Mouse (Mus musculus): ENCODE measurements around the gene Ufc1. TPM values are rescaled to one million over a fixed set of nuclear protein-coding genes. Genes with fewer than 3 reads are reported as not detected.
A peak's percentile ranks its signal among the peaks of the same experiment; 100 is the strongest.

Gene Ufc1
- polyA plus RNA-seq, 1 experiment = 20.0 TPM

DNA sequence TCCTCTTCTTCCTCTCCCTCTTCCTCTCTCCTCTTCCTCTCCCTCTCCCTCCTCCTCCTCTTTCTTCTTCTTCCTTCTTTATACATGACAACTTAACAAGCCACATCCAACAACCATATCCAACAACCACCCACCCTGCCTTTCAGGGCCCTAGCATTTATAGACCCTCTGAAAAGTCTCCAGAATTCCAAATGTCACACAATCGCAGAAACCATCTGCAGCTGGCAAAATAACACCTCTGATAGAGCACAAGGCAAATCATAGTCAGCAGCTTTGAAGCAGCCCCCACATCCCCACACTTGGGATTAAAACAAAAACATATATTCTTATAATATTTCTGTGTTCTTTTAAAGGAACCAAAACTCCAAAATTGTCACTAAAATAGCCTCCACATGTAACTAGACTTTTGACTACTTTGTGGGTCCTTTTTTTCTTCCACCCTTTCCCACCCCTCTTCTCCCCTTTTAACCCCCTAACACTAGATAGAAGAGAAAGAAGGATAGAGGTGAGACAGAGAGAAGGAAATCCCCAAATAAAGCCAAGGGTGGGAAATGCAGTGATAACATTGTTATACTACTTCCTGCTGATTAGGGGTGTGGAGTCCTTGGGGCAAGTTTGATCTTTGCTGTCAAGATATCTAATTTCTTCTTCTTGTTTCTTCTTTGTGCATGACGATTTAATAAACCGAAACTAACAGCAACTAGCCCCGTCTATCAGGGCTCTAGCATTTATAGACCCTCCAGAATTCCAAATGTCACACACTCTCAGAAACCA lies 28.7 kb downstream of the Ufc1 start:
- TF ChIP-seq POLR2A (IDR thresholded peaks at IDR 0.05; ENCODE audit: control insufficient read depth, low read depth, low read length) (no peak), CTCF (IDR thresholded peaks at IDR 0.05; ENCODE audit: control insufficient read depth, insufficient read depth, insufficient replicate concordance, low read depth, low read length) (no peak)
- no peak overlapping the region for H3K27ac ChIP-seq (ENCODE audit: control insufficient read depth, insufficient read depth, low read depth, low read length)
- H3K4me3 ChIP-seq (ENCODE audit: control insufficient read depth, low read depth, low read length) = no peak overlapping the region
- no peaks in the 10 kb centered on the region for H3K27me3 ChIP-seq (ENCODE audit: control insufficient read depth, insufficient read depth, low read length)
- peaks cover 8% of the 10 kb centered on the region for H3K4me1 ChIP-seq (ENCODE audit: control insufficient read depth, insufficient read depth, low read length)
- no peaks in the 10 kb centered on the region for H3K36me3 ChIP-seq (ENCODE audit: control insufficient read depth, insufficient read depth, low read length)

DNA sequence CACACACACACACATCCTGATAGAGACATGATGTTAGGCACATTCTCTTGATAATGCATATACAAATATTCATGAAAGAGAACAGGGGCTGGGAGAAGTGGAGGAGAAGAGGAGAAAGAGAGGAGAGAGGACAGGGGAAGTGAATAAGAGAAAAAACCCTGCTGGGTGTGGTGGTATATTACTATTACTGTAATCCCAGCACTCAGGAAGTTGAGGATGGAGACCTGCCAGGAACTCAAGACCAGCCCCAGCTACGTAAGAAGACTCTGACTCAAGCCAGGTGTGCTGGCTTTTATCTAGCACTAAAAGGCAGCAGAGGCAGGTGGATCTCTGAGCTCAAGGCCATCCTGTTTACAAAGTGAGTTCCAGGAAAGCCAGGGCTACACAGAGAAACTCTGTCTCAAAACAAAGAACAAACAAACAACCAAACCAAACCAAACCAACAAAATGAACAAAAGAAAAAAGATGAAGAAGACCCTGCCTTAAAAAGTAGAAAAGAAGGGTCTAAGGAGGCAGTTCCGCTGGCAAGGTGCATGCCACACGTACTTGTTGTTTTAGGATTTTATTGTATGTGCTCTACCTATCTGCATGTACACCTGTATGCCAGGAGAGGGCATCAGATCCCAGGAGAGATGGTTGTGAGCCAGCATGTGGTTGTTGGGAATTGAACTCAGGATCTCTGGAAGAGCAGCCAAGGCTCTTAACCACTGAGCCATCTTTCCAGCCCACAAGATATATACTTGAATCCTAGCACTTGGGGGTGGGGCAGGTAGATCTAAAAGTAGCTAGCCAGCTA lies 31.0 kb downstream of the Ufc1 start:
- no peak overlapping the region for H3K4me3 ChIP-seq (ENCODE audit: control insufficient read depth, low read depth, low read length)
- no peaks in the 10 kb centered on the region; the same call in 1 of the 2 replicates for H3K4me1 ChIP-seq (ENCODE audit: control insufficient read depth, insufficient read depth, low read length)
- H3K36me3 ChIP-seq (ENCODE audit: control insufficient read depth, insufficient read depth, low read length) = no peaks in the 10 kb centered on the region
- H3K27ac ChIP-seq (ENCODE audit: control insufficient read depth, insufficient read depth, low read depth, low read length) = no peak overlapping the region; the same call in 1 of the 2 replicates
- no peaks in the 10 kb centered on the region for H3K27me3 ChIP-seq (ENCODE audit: control insufficient read depth, insufficient read depth, low read length)
- TF ChIP-seq CTCF (IDR thresholded peaks at IDR 0.05; ENCODE audit: control insufficient read depth, insufficient read depth, insufficient replicate concordance, low read depth, low read length) (no peak), POLR2A (IDR thresholded peaks at IDR 0.05; ENCODE audit: control insufficient read depth, low read depth, low read length) (no peak)

DNA sequence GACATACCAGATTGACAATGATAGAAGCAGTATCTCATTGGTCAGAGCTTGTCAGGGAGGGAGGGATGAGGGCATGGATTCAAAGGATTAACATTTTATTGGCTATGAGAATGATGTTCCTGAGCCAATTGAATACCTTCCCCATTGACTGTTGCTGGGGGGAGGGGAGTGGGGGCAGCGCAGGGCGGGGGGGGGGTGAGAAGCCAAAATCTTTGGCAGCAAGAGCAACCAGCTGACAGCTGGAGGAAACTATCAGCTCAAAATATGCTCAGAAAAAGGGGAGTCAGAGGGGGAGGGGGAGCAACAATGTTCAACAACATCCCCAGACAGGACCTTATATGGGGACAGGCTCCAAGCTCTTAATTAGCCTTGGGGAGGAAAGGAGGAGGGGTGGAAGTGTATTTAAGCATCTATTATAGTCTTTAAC lies 31.6 kb downstream of the Ufc1 start:
- TF ChIP-seq CTCF (IDR thresholded peaks at IDR 0.05; ENCODE audit: control insufficient read depth, insufficient read depth, insufficient replicate concordance, low read depth, low read length) (no peak), POLR2A (IDR thresholded peaks at IDR 0.05; ENCODE audit: control insufficient read depth, low read depth, low read length) (no peak)
- no peak overlapping the region for H3K4me3 ChIP-seq (ENCODE audit: control insufficient read depth, low read depth, low read length)
- H3K36me3 ChIP-seq (ENCODE audit: control insufficient read depth, insufficient read depth, low read length) = no peaks in the 10 kb centered on the region
- H3K27ac ChIP-seq (ENCODE audit: control insufficient read depth, insufficient read depth, low read depth, low read length) = 0 out of 2 replicates have a peak overlapping the region, but pooled peaks have one; percentile 78
- no peaks in the 10 kb centered on the region for H3K27me3 ChIP-seq (ENCODE audit: control insufficient read depth, insufficient read depth, low read length)
- H3K4me1 ChIP-seq (ENCODE audit: control insufficient read depth, insufficient read depth, low read length) = no peaks in the 10 kb centered on the region; the same call in 1 of the 2 replicates

DNA sequence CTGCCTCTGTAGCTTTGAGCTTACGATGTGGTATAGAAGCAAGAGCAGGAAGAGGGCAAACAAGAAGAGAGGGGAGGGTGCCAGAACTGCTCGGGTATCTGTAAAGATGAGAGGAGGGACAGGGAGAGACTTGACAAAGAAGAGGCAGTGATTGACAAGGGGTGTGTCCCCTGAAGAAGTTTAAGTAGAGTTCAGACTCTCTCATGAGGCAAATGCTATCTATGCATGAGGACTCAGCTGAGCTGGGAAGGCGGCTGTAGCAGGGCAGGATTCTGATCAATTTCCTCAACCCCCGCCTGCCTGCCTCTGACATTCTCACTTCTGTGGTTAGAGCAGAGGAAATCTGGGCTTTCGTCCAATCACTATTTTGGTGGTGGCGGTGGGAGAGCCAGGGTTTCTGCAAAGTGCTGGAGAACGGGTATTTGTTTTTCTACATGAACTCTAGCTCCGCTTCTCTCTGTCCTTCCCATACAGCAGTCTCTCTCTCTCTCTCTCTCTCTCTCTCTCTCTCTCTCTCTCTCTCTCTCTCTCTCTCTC lies 32.2 kb downstream of the Ufc1 start:
- Histone ChIP-seq H3K4me1 (ENCODE audit: control insufficient read depth, insufficient read depth, low read length) (no peaks in the 10 kb centered on the region; the same call in 1 of the 2 replicates), H3K36me3 (ENCODE audit: control insufficient read depth, insufficient read depth, low read length) (no peaks in the 10 kb centered on the region), H3K27me3 (ENCODE audit: control insufficient read depth, insufficient read depth, low read length) (no peaks in the 10 kb centered on the region), H3K27ac (ENCODE audit: control insufficient read depth, insufficient read depth, low read depth, low read length) (peak overlapping the region; percentile 78), H3K4me3 (ENCODE audit: control insufficient read depth, low read depth, low read length) (no peak overlapping the region)
- TF ChIP-seq CTCF (IDR thresholded peaks at IDR 0.05; ENCODE audit: control insufficient read depth, insufficient read depth, insufficient replicate concordance, low read depth, low read length) = no peak

DNA sequence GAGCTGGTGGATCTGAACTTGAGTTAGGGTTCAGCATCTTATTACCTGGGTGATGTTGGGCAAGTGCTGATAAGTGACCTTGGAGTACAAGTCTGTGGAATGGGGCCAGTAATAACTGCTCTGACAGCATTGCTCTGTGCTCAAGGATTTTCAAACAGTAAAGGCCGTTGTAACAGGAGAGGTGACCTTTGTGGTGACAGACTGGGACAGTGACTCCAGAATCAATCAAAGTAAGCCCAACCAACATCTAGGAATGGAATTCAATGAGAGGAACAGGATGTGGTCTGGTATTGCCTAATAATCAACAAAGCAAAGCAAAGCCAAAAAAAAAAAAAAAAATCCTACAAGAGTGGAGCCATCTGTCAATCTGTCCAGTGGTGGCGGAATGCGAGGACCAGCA lies 34.5 kb downstream of the Ufc1 start:
- Histone ChIP-seq H3K4me3 (ENCODE audit: control insufficient read depth, low read depth, low read length) (no peak overlapping the region), H3K27ac (ENCODE audit: control insufficient read depth, insufficient read depth, low read depth, low read length) (no peak overlapping the region; the same call in 1 of the 2 replicates), H3K4me1 (ENCODE audit: control insufficient read depth, insufficient read depth, low read length) (peaks cover 5% of the 10 kb centered on the region)

DNA sequence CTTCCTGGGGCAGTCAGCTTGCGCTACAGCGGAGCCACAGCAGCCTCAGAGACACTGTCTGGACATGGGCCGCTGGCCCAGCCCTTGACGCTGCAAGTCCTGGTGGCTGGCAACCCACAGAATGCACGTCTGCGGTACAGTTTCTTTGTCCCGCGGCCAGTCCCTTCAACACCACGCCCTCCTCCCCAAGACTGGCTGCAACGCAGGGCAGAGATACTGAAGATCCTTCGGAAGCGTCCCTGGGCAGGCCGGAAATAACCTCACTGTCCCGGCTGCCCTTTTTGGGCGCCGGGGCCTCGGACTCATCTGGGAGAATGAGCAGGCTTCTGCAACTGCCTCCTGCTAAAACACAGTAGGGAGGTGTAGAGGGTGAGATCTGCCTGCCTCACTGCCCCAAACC lies 35.9 kb downstream of the Ufc1 start:
- Histone ChIP-seq H3K27me3 (ENCODE audit: control insufficient read depth, insufficient read depth, low read length) (no peaks in the 10 kb centered on the region), H3K4me3 (ENCODE audit: control insufficient read depth, low read depth, low read length) (no peak overlapping the region), H3K36me3 (ENCODE audit: control insufficient read depth, insufficient read depth, low read length) (no peaks in the 10 kb centered on the region), H3K4me1 (ENCODE audit: control insufficient read depth, insufficient read depth, low read length) (peaks cover 5% of the 10 kb centered on the region), H3K27ac (ENCODE audit: control insufficient read depth, insufficient read depth, low read depth, low read length) (no peak overlapping the region)
- no peak for TF ChIP-seq POLR2A (IDR thresholded peaks at IDR 0.05; ENCODE audit: control insufficient read depth, low read depth, low read length)
- TF ChIP-seq CTCF (IDR thresholded peaks at IDR 0.05; ENCODE audit: control insufficient read depth, insufficient read depth, insufficient replicate concordance, low read depth, low read length) = no peak

More for the DNA sequence above, 34.5 kb downstream of the Ufc1 start:
- Histone ChIP-seq H3K27me3 (ENCODE audit: control insufficient read depth, insufficient read depth, low read length) (no peaks in the 10 kb centered on the region), H3K36me3 (ENCODE audit: control insufficient read depth, insufficient read depth, low read length) (no peaks in the 10 kb centered on the region)
- TF ChIP-seq POLR2A (IDR thresholded peaks at IDR 0.05; ENCODE audit: control insufficient read depth, low read depth, low read length) = no peak
- TF ChIP-seq CTCF (IDR thresholded peaks at IDR 0.05; ENCODE audit: control insufficient read depth, insufficient read depth, insufficient replicate concordance, low read depth, low read length) = no peak

DNA sequence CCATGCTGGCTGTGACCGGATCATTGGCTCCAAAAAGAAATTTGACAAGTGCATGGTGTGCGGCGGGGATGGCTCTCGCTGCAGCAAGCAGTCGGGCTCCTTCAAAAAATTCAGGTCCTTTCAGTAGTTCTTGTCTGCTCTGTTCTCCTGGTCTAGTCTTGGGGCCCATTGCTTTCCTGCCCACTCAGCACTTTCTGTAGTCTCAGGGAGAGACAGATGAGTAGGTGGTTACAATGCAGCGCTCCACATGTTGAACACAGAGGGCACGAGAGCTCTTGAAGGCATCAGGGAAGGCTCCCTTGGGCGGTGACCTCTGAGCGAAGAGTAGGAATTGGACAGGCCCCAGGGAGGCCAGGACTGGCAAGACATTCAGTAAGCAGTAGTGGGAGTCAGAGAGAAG lies 37.0 kb downstream of the Ufc1 start:
- Histone ChIP-seq H3K27me3 (ENCODE audit: control insufficient read depth, insufficient read depth, low read length) (no peaks in the 10 kb centered on the region), H3K4me1 (ENCODE audit: control insufficient read depth, insufficient read depth, low read length) (peaks cover 5% of the 10 kb centered on the region), H3K27ac (ENCODE audit: control insufficient read depth, insufficient read depth, low read depth, low read length) (no peak overlapping the region), H3K4me3 (ENCODE audit: control insufficient read depth, low read depth, low read length) (no peak overlapping the region), H3K36me3 (ENCODE audit: control insufficient read depth, insufficient read depth, low read length) (no peaks in the 10 kb centered on the region)
- TF ChIP-seq POLR2A (IDR thresholded peaks at IDR 0.05; ENCODE audit: control insufficient read depth, low read depth, low read length) (no peak), CTCF (IDR thresholded peaks at IDR 0.05; ENCODE audit: control insufficient read depth, insufficient read depth, insufficient replicate concordance, low read depth, low read length) (no peak)
